Mouse (Mus musculus) adrenal gland, postnatal 25 days (tissue): ENCODE data around the gene Rapgef2. TPM values are rescaled to one million over a fixed set of nuclear protein-coding genes. Genes with fewer than 3 reads are reported as not detected.

Source experiments
- DNase-seq: peaks from one replicate; pipeline ENCODE4 v3.0.0; 2021; ENCODE audit warnings: mixed read lengths
- total RNA-seq: library from RNA; stranded (reverse); gene quantifications from 2 replicates; pipeline ENCODE4 v1.2.3, GENCODE M21; 2021

Gene Rapgef2
- total RNA-seq, 1 experiment from 2014 or later = 27.8 TPM

DNA sequence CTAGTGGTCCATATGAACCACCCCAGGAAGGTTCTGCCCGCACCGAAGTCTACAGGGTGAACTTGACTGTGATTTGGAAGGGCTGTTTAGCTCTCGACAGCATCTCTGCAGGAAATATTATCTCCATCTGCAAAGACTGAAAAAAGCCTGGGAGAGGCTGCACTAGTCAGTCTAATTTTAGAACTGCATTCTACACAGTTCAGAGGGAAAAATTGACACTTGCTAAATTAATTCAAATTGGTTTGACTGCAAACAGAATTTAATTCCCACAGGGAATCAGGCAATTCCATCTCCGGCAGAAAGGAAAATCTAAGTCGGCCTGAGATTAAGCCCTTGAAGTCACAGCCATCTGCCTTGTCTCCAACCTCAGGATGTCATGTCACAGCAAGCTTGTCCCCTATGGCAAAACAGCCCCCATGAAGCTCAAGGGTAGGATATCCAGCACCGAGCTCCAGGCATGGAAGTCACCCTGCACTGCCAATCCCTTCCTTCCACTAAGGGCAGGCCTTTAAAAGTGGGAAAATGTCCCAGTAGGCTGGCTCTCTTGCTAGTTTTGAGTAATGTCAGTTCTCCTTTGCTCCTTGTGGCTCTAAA is 262.5 kb downstream of the Rapgef2 start:
- DNase-seq = no peak

DNA sequence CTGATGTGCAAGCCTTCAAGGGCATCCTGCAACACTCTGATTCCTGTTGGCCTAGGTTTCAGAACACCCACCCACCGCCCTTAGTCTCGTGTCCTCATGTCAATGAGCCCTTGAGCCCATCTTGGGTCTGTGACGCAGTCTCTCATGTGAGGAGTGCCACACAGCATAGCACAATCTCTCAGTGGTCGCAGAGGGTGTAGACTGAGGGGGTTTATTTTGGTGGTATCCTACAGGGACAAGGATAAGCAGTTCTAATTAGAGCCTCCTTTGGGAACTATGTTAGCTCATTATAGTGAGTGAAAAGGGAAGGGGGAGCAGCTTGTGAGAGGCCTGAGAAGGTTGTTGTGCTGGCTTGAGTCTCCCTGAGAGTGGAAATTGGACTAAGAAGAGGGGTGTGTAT is 263.6 kb downstream of the Rapgef2 start:
- DNase-seq = no peak

DNA sequence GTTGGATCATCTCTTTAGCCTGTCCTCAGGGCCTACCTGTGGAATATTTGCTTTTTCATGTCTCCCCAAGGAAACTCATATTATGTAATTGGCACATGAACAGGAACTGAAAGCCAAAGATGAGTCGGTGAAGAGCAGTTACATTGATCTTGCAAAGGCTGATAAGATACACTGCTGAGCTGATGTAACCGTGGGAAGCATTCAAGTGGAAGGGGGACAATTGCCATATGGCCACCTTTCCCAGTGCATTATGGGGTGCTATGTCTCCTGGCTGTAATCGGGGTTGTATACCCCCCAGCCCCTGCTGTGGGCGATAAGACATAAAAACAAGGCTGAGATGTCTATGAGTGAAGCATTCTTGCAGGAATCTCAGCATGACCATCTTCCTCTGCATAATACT is 268.9 kb downstream of the Rapgef2 start:
- no peak for DNase-seq

DNA sequence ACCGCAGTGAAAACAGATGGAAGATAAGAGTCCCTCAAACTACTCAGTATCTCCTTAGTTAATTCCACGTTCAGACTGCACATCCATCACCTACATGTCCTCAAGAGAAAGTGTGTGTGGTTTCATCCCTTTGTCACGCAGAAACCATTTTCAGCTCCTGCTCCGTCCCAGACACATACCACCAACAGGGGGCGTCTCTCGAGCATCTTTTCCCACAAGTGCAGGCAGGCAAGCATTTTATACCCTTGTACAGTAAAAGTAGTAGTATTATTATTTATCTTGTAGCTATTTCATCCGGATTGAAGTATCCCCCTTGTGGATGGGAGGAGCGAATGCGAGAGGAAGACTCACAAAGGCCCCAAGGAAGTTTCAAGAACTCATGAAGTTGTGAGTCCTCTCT is 269.5 kb downstream of the Rapgef2 start:
- no peak for DNase-seq

DNA sequence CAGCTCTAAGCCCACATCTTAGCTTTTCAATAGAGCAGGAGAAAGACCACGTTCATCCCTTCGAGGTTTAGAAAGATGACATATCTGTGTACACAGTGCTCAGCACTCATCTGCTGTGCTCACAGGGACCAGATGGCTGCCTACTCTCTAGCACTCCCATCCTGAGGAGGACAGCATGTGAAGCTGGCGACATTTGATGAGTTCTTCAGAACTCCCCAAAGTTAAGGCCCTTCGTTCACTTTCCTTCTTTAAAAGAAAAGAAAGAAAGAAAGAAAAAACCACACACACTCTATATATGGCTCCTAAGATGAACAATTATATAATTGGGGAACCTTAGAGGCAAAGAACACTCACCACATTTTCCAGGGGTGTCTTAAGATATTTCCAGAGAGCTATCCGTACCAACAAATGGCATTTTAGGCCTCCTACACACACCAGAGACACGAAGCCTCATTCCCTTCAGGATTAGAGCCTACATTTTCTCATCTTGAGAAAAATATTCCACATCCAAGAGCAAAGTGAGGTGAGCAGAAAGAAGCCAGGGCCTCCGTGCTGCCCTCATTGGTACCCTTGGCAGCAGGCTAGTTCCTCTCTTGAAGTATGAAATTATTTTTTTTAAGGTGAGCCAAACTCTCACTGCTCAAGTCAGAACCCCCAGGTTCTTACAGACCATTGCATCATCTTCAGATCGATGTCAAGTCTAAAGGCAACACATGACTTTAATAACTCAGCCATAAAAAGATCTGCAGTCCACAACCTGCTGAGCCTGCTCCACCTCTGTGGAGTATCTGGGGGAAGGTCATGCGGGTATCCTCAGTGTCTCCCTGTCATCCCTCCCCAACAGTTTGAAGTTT is 270.5 kb downstream of the Rapgef2 start:
- no peak for DNase-seq

Other genes starting within 250 kb of the Rapgef2 start
- gene Gm17359, start 50.1 kb upstream of the Rapgef2 start, total RNA-seq = not detected in 2 replicates